Comparison of ENCODE assay signal across 10 mouse cellular contexts in genomic region chr9:37636335-37636734, GRCm38 (mm10). TPM values are rescaled to one million over a fixed set of nuclear protein-coding genes. Genes with fewer than 3 reads are reported as not detected.
DNase-seq lines count a peak whose midpoint lies in the region; ATAC-seq lines count a peak whose summit lies in the region.
"Had no signal": no experiment of that assay in that cellular context is flagged by ENCODE, and none has a peak within 500 bp of the region (broad histone marks: within the 10 kb centered on the region; RNA-seq: fewer than 3 reads in every experiment).

No protein-coding gene starts in this region.

- H3K4me2 ChIP-seq in midbrain, embryonic 11.5 days = no peak overlapping the region
- no peak overlapping the region for H3K4me2 ChIP-seq in midbrain, embryonic 16.5 days (ENCODE audit: low read length)
- no peak overlapping the region for H3K4me2 ChIP-seq in neural tube, embryonic 11.5 days (ENCODE audit: low read depth)

- H3K4me3 ChIP-seq in midbrain, embryonic 11.5 days (ENCODE audit: low read depth, low read length) = no peak overlapping the region
- H3K4me3 ChIP-seq in midbrain, embryonic 16.5 days (ENCODE audit: low read depth, low read length) = no peak overlapping the region
- no peak overlapping the region for H3K4me3 ChIP-seq in neural tube, embryonic 11.5 days (ENCODE audit: low read depth, low read length)

- H3K27me3 ChIP-seq in midbrain, embryonic 11.5 days (ENCODE audit: control insufficient read depth, insufficient read depth, low read length) = no peaks in the 10 kb centered on the region
- no peaks in the 10 kb centered on the region for H3K27me3 ChIP-seq in midbrain, embryonic 16.5 days (ENCODE audit: control insufficient read depth, insufficient read depth, low read depth, low read length)
- H3K27me3 ChIP-seq in neural tube, embryonic 11.5 days (ENCODE audit: control insufficient read depth, insufficient read depth, low read length) = no peaks in the 10 kb centered on the region

- no peaks in the 10 kb centered on the region for H3K9me3 ChIP-seq in midbrain, embryonic 11.5 days (ENCODE audit: control insufficient read depth, low read length)
- no peaks in the 10 kb centered on the region for H3K9me3 ChIP-seq in midbrain, embryonic 16.5 days (replicated peaks; ENCODE audit: control insufficient read depth, low read length, poor library complexity, severe bottlenecking)
- H3K9me3 ChIP-seq in neural tube, embryonic 11.5 days (ENCODE audit: control insufficient read depth, low read length) = no peaks in the 10 kb centered on the region

- H3K36me3 ChIP-seq in midbrain, embryonic 11.5 days (ENCODE audit: control insufficient read depth, insufficient read depth, low read length) = no peaks in the 10 kb centered on the region
- H3K36me3 ChIP-seq in midbrain, embryonic 16.5 days (ENCODE audit: control insufficient read depth, insufficient read depth, low read length) = no peaks in the 10 kb centered on the region
- H3K36me3 ChIP-seq in neural tube, embryonic 11.5 days (ENCODE audit: control insufficient read depth, insufficient read depth, low read length) = no peaks in the 10 kb centered on the region

- 24% methylated on average over 7 of the region's 7 CpGs for WGBS in midbrain, embryonic 11.5 days
- 12% methylated on average over 7 of the region's 7 CpGs for WGBS in midbrain, embryonic 16.5 days
- 19% methylated on average over 7 of the region's 7 CpGs for WGBS in neural tube, embryonic 11.5 days

- DNase-seq in midbrain, embryonic 11.5 days (ENCODE audit: low spot score, missing footprints) = peak; percentile 91
- DNase-seq in NIH3T3 (ENCODE audit: low read depth) = peak; percentile 69
- DNase-seq in cerebellum, adult 8-10 months = peak; percentile 61
- peak; percentile 39 for DNase-seq in forelimb bud, embryonic 11.5 days (ENCODE audit: low read depth, low spot score)
- peak; percentile 44 to 50 for DNase-seq in left cerebral cortex, postnatal 36 days (ENCODE audit: low spot score in 2 of 2)
- DNase-seq in neural tube, embryonic 11.5 days (ENCODE audit: low spot score) = peak; percentile 52
- no peak for DNase-seq in yolk sac, embryonic 10.5 days (ENCODE audit: low spot score)

- H3K9ac ChIP-seq in midbrain, embryonic 11.5 days (ENCODE audit: low read length) = no peak overlapping the region
- H3K9ac ChIP-seq in midbrain, embryonic 16.5 days (ENCODE audit: low read depth, low read length) = no peak overlapping the region
- H3K9ac ChIP-seq in neural tube, embryonic 11.5 days (ENCODE audit: low read length) = no peak overlapping the region

- intact Hi-C loops in left cerebral cortex, postnatal 36 days (cut with DNase I) = no loop called here

- no peak overlapping the region for H3K27ac ChIP-seq in midbrain, embryonic 11.5 days (ENCODE audit: low read depth, low read length)
- H3K27ac ChIP-seq in midbrain, embryonic 16.5 days (ENCODE audit: low read length) = no peak overlapping the region
- H3K27ac ChIP-seq in neural tube, embryonic 11.5 days (ENCODE audit: low read depth, low read length) = no peak overlapping the region
- H3K27ac ChIP-seq: macrophage had no signal

- ATAC-seq in midbrain, embryonic 11.5 days (ENCODE audit: low FRiP score) = peak; percentile 46; the same call in 1 of the 2 replicates
- no peak for ATAC-seq in midbrain, embryonic 16.5 days
- no peak for ATAC-seq in neural tube, embryonic 11.5 days (ENCODE audit: insufficient read depth, low FRiP score, low TSS enrichment)

- H3K4me1 ChIP-seq in midbrain, embryonic 11.5 days (ENCODE audit: control insufficient read depth, insufficient read depth, low read length) = no peaks in the 10 kb centered on the region
- no peaks in the 10 kb centered on the region for H3K4me1 ChIP-seq in midbrain, embryonic 16.5 days (ENCODE audit: control insufficient read depth, insufficient read depth, low read length)
- no peaks in the 10 kb centered on the region for H3K4me1 ChIP-seq in neural tube, embryonic 11.5 days (ENCODE audit: control insufficient read depth, insufficient read depth, low read length)

RNA-seq across cellular contexts. Expression of gene Tbrg1, which starts 20.8 kb away (rescaled TPM):
- polyA plus RNA-seq in midbrain, embryonic 11.5 days (2014; fragmentation: Nextera tagmentation; extraction: Ambion mirVana) = 143 and 146 TPM in 2 replicates
- 92.3 and 98.7 TPM in 2 replicates for polyA plus RNA-seq in midbrain, embryonic 16.5 days (2015; fragmentation: Nextera tagmentation; extraction: Ambion mirVana)
- 10 to 100 TPM; 52.4 to 63.4 TPM for total RNA-seq in left cerebral cortex, postnatal 36 days (2021)
- polyA plus RNA-seq in neural tube, embryonic 11.5 days (2014; fragmentation: Nextera tagmentation; extraction: Ambion mirVana) = 135 and 142 TPM in 2 replicates

RNA-seq across cellular contexts. Expression of gene Spa17, which starts 22.8 kb away (rescaled TPM):
- polyA plus RNA-seq in midbrain, embryonic 11.5 days (2014; fragmentation: Nextera tagmentation; extraction: Ambion mirVana) = 13.6 and 14.6 TPM in 2 replicates
- polyA plus RNA-seq in midbrain, embryonic 16.5 days (2015; fragmentation: Nextera tagmentation; extraction: Ambion mirVana) = 9.0 and 11.1 TPM in 2 replicates
- total RNA-seq in left cerebral cortex, postnatal 36 days (2021) = 1 to 10 TPM; 1.8 to 2.9 TPM
- polyA plus RNA-seq in neural tube, embryonic 11.5 days (2014; fragmentation: Nextera tagmentation; extraction: Ambion mirVana) = 13.3 and 16.0 TPM in 2 replicates

RNA-seq across cellular contexts. Expression of gene Panx3, which starts 32.7 kb away (rescaled TPM):
- polyA plus RNA-seq in midbrain, embryonic 11.5 days (2014; fragmentation: Nextera tagmentation; extraction: Ambion mirVana) = 0.08 and 0.10 TPM in 2 replicates
- 0.14 and 0.43 TPM in 2 replicates for polyA plus RNA-seq in midbrain, embryonic 16.5 days (2015; fragmentation: Nextera tagmentation; extraction: Ambion mirVana)
- total RNA-seq in left cerebral cortex, postnatal 36 days (2021) = not detected
- not detected in 2 replicates for polyA plus RNA-seq in neural tube, embryonic 11.5 days (2014; fragmentation: Nextera tagmentation; extraction: Ambion mirVana)
- polyA plus RNA-seq: frontal cortex, adult 2 months; macrophage had no signal
